Mouse (Mus musculus) gastrocnemius, postnatal 36 days (tissue): ENCODE results near the gene Fhl2. TPM values are rescaled to one million over a fixed set of nuclear protein-coding genes. Genes with fewer than 3 reads are reported as not detected.

Experiments used
- DNase-seq, 2 experiments: peaks; one replicate each; pipeline ENCODE4 v3.0.0; 2022
- intact Hi-C: fragments of 180-260 bp; cut with DNase I; formaldehyde crosslinking; loops from one replicate; pipeline ENCODE4 v1.15.1; 2025
- long read RNA-seq, 2 experiments: library from polyadenylated mRNA; stranded (forward); transcript quantifications; one replicate each; pipeline ENCODE4 v2.0.0; 2021
- total RNA-seq, 2 experiments: library from RNA; stranded (reverse); gene quantifications; 2 replicates each; pipeline ENCODE4 v1.2.3; 2021

The Fhl2 gene
- 1 to 10 TPM; 3.1 to 4.0 TPM for total RNA-seq
- long read RNA-seq, experiment 1, transcript Fhl2-201 (6 exons, 1,563 nt): major isoform, 5 of 5 reads
- long read RNA-seq, experiment 1, partial matches to known transcripts: 0 of 5 reads
- long read RNA-seq, experiment 1, other reads (novel, unspliced or antisense): 0 of 5 reads
- long read RNA-seq, experiment 2, partial matches to known transcripts: 0 of 4 reads
- long read RNA-seq, experiment 2, other reads (novel, unspliced or antisense): 2 of 4 reads

DNA sequence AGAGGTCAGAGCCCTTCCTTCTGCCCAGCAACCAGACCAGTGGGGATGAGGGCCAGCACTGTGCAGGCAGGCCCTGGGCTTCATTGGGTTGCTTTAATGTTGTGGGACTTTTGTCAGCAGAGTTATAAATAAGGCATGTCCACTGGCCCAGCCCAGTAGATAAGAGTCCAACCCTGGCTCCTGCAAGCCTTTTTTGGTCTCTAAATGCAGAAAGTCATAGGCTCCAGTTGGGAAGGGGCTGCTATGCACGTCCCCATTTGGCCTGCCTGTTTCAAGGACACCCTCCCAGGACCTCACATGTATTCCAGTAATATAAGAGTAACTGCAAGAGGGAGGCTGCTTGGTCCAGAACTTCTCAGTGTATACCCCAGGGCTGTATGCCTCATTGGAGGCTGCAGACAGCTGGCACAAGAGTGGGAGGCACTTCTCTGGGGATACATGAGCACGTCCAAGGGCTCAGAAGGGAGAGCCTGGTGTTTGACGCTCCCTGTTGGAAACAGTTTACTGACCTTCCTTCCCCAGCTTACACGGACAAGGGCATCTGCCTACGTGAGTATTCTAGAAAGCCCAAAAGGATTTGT is at the start of gene Fhl2:
Gene Fhl2, minus strand, starts transcription at position 324 of the 581 bp plus-strand sequence.
- DNase-seq: no peak
- intact Hi-C loops: no loop called here

DNA sequence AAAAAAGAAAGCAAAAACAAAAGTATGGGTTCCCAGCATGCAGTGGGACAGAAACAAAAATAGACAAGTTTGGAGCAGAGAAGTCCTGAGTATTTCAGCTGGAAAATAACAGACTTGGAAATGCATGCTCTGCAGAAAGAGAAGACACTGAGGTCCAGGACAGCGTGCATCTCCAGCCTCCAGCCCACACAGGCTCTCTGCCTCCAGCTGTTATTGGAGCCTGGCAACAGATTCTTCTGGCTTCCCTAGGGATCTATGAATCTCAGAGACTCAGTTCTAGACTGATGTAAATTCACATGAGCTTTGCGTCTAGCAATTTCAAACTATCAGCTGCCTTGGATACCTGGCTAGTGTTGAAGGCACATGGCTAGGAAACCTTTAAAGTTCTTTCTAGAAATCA is 48.2 kb upstream of the Fhl2 start:
- intact Hi-C loops: loop anchor here (5.0 kb wide), 1 partner anchor 73 kb away; no protein-coding TSS in a partner anchor
- DNase-seq: peak in 1 of 2 experiments; percentile 6

DNA sequence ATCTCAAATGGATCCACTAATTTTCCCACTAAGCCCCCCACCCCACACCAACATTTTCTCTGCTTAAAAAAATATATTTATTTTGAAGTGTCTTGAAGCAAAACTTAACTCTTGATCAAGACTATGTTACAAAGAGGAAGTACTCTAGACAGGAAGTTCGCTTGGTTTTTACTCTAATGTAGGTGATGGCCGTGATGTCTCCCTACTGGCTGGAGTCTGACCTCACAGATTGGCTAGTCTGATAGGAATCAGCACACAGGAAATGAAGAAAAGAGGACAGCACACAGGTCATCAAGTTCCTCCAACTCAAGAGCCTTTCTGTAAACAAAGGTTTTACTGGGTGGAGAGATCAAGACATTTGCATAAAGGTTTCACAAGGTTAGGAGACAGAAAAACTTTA is 44.4 kb upstream of the Fhl2 start:
- DNase-seq: no peak

DNA sequence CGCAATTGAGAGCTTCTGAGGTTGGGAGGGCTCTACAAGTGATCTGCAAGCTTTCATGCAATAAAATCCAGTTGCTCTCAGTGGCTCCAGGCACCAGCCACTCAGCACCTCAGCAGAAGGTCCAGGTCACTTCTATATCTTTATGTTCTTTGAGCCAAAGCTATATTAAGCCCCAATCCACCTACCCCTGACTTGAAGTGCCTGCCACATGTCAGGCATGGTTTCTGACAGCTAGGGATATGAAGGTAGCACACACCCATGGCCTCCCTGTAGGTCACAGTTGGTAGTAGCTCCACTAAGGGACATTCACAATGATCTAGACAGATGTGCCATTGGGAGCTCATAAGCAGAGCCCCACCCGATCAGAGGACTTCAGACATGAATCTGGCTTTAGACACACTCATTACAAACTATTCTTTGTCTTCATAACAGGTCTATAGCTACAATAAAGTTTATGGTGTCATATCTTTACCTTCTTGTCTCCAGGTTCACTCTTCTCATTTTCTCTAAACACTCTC is 43.1 kb upstream of the Fhl2 start:
- no peak for DNase-seq
- intact Hi-C loops: no loop called here

More for the DNA sequence above, 44.4 kb upstream of the Fhl2 start:
- intact Hi-C loops: no loop called here

DNA sequence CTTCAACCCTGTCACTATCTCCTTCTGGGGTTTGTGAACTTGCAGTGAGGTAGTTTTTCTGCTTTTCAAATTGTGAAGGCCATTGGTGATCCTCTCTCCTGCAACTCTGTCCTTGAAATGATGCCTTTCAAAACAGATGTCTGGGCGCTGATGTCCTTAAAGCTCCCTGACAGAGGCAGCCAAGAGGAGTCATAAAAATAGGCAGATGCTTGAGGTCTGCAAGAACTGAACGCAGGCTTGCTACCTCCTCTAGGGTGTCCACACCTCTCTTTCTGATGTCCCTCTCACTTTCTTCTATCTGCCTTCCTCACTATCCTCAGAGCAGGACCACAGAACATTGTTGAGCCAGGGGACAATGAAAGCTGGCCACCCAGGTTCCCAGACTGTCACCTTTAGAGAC is 41.7 kb upstream of the Fhl2 start:
- no peak for DNase-seq
- intact Hi-C loops: no loop called here

DNA sequence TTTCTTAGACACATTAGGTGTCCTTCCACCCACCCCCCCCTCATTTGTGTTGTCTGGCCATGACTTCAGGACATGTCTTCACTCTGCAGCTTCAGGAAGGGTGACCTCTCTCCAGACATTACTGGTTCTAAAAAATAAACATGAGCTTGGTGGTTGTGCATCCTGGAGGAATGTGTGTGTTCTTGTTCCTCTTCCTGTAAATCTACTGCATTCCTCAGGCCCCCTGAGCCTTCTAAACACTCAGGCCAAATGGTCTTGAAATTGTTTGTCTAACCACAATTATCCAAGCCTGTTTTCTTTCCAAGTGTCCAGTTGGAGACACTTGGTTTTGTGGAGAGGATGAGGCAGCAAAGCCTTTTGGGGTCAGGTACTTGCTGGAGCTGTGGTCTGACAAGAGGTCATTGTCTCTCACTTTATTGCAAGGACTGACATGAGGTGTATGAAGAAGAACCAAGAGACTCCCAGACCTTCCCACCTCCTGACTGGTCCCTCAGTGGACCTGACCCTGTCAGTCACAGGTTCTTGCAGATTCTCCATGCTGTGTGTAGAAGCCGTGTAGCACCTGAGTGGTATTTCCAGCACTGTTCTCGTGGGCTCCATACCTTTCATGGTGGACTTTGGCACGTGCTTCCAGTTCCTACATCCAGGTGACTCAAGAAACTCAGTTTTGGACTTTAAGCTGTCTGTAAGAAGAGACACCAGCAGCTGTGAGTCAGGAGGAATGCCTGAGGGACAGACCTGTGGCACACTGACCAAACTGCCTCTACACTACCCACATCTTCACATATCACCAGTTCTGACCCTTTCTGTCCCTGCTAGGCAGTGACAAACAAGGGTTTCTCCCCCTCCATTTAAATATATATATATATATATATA is 40.8 kb upstream of the Fhl2 start:
- intact Hi-C loops: no loop called here
- DNase-seq: no peak

DNA sequence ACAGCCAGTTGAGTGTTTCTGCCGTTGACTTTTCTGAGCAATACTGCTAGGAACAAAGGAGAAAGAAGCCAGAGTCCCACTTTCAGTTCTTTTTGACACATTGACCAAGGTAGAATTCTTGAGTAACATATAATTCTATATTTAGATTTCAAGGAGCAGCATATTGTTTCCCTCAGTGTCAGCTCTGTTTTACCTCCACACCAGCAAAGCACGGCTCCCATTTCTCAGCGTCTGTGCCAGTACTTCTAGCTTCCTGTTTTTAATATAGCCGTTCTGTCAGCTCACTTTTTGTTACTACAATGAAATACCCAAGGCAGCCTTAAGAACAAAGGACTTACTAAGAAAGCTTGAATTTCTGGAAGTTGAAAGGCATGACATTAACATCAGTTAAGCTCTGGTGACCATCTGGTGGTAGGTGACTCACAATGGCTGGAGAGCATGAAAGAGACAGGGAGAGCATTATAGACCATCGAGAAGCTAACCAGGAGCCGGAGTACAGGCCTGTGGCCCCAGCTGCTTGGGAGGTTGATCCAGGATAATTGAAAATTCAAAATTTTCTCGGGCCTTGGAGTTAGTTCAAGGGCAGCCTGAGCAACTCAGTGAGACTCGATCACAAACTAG is 28.9 kb upstream of the Fhl2 start:
- intact Hi-C loops: no loop called here
- DNase-seq: no peak

DNA sequence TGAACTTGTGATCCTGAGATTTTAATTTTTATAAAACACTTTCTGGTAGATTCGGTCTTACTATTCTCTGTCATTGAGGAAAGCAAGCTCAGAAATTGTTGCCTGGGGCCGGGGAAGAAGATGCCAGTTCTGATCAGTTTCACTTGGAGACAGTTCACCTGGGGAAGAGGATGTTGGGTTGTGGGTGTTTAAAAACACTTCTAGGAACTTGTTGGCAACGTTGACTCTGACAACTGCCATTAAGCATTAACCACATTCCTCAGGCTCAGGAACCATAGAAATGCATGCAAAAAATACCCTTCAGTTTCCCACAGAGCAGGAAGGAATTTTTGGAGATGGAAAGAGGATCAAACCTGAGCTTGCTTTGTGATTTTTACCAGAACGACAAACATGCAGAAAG is 28.2 kb upstream of the Fhl2 start:
- intact Hi-C loops: no loop called here

DNA sequence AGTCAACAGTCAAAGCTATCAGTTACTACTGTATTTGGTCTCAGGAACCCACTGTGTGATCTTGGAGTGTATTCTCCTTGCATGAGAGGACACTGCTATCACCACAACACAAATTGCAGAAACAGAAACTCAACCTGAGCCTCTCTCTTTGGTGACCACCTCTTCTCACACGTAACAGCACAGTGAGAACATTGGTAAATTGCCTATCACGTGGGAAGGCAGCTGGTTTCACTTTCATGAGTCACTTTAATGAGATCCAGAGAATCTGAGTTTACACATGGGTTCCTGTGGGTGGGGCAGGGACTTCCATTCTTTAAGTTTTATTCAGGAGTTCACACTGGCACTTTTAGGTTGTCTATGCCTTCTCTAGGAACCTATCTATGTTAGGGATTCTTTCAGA is 27.4 kb upstream of the Fhl2 start:
- DNase-seq: no peak
- intact Hi-C loops: no loop called here

More for the DNA sequence above, 28.2 kb upstream of the Fhl2 start:
- no peak for DNase-seq

DNA sequence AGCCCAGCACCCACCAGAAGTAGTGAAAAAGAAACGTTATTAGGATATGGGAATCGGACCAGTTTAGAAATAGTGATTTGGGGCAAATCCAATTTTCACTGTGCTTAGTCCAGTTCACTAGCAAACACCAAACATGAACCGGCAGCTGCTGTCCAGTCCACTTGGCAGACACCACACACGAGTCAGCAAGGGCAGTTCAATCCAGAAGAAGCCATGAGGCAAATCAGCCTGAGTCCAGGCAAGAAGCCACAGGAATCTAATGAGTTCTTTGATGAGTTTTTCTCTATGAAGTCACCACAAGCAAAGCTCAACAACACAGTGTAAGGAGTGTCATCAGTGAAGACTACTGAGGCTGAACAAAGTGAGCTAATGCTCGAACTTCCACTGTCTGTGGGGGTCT is 26.3 kb upstream of the Fhl2 start:
- DNase-seq: no peak
- intact Hi-C loops: no loop called here

DNA sequence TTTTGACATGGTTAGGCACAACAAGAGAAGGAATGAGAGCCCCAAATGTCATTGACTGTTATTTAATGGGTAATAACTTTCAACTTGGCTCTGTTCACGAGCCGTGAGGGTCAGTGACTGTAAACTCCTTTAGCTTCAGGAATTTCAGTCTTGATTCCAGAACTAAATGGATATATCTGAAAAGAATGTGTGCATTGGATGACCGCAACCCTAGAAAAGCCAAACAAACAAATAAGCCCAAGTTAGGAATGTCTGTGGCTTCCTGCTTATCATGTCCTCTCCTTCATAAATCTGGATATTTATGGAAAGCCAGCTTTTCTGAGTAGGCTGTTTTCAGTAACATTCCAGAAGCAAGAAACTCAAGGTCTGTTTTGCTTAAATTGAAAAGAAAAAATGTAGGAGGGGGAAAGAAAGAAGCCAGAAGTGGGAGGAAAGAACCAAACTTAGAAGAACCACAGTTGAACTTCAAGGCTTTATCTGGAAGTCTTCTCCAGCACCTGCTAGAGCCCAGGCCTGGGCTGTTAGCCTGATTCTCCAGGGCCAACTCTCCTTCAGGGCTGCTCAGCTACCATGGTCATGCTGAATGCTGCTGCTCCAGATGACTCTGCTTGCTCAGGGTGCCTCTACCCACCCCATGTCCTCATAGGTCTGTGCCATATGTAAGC is 21.4 kb upstream of the Fhl2 start:
- intact Hi-C loops: no loop called here
- no peak for DNase-seq

DNA sequence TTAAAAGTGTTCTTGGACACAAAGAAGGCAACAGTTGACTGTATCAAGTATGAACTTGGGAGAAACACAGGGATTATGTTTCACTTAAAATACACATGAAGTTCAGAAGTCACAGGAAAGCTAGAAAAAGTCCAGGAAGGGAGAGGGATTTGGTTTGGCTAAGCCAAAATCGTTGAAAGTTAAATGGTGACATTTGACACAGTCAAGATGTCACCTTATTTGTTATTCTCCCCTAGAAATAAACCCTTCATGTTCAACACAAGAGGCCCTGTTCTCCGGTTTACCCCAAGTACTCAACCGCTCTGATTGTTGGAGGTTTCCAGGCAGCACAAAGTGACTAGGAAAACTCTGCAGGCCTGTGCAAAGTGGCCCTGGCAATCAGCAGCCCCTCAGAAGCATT is 18.8 kb upstream of the Fhl2 start:
- intact Hi-C loops: no loop called here
- no peak for DNase-seq

DNA sequence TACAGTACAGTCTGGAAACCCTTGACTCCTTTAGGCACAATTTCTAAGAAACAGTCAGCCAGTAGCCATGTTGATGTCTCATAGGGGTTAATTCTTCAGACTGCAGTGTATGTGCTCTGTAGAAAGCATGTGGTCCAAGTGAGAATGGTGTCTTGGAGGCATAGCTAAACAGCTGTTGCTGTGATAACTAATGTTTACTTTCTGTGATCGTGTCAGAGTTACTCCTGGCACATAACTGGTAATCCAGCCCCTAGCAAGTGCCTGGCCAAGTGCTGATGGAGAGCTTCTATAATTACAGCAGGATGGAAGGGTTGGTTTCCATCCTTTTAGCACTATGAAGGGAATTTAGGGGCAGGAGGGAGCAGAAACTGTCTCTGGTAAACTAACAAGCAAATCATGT is 14.5 kb upstream of the Fhl2 start:
- intact Hi-C loops: loop anchor here (2.0 kb wide), 1 partner anchor 46 kb away; no protein-coding TSS in a partner anchor
- no peak for DNase-seq

DNA sequence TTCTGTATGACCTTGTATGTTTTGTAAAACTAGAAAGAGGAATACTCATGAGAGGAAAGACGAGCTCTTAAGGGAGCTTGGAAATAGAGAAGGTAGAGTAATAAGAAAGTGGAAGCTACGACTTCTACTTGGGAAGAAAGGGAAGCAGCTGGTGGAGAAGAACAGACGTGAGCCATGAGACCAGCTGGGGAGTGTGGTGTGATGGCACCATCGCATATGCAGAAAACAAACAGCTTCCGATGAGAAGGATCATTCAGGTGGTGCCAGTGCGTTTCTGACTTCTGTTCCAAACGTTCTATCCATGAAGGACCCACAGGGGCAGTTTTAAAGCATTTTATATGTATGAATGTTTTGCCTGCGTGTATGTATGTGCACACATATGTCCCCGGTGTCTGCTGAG is 13.5 kb upstream of the Fhl2 start:
- intact Hi-C loops: loop anchor here (2.0 kb wide), 1 partner anchor 47 kb away; no protein-coding TSS in a partner anchor
- no peak for DNase-seq

DNA sequence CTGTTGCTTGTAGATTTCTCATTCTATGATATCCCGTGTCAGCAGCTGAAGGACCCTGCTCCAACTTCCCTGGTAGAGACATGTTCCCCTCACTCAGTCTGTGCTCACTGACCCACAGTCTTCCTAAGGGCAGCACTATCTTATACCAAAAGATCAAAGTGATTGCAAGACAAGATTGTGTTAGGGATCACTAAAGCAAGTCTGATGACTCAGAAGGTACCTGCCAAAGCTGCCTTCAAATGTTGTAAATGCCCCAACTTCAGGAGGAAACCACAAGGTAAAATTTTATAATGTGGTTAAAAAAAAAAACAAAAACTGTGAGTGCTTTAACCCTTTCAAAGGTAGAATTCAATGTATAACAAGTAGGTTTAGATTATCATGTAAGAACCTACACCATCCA is 10.4 kb upstream of the Fhl2 start:
- intact Hi-C loops: no loop called here
- DNase-seq: no peak

DNA sequence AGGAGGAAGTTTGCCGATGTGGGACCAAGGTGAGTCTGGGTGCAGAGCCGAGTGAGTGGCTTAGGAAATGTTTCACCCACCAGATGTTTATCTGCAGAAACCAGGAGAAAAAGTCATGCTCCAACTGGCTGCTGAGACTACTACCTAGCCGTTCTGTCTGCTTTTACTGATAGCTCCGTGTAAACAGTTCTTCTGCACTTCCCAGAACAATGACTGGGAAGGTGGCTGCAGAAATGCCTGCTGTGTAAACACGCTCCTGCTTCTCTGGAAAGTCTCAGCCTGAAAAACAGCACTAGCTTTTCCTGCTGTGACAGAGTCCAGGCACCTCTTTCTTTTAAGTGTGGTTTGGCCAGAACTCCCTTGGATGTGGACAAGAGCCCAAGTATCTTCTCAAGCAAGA is 6.5 kb upstream of the Fhl2 start:
- no peak for DNase-seq
- intact Hi-C loops: no loop called here

DNA sequence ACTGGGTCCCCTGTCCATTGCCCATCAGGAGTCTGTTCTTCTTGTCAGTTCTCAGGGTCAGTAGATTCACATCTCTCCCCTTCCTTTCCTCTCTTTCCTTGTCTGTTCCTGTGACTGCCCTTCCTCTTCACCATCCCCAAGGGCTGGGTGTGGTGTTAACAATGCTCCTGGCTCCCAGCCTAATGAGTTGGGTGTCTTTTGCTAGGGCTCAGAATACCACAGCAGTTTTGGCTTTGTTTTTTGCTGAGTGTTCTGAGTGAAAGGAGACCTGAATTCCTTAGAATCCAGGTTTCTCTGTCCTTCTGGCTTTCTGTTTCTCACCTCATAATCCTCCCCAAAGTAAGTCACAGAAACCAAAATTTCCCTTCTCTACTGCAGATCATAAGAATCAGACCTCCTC is 5.4 kb upstream of the Fhl2 start:
- intact Hi-C loops: no loop called here
- no peak for DNase-seq

DNA sequence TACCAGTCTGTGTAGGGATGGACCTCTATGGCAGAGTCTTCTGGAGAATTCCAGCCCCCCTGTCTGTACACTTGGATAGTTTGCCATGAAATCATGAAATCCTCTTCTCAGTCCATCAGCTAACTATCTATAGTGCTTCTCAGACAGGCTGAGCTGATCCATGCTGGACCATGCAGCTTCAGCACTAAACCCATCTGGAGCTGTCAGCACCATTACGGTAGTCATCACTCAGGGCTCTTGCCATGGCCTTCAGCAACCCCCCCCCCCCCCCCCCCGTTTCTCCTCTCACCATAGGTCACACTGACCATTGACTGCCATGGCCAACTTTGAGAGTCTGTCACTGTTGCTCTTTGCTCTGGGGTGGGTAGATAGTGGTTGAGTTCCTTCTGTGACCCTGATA is 5.0 kb upstream of the Fhl2 start:
- intact Hi-C loops: no loop called here
- DNase-seq: no peak

DNA sequence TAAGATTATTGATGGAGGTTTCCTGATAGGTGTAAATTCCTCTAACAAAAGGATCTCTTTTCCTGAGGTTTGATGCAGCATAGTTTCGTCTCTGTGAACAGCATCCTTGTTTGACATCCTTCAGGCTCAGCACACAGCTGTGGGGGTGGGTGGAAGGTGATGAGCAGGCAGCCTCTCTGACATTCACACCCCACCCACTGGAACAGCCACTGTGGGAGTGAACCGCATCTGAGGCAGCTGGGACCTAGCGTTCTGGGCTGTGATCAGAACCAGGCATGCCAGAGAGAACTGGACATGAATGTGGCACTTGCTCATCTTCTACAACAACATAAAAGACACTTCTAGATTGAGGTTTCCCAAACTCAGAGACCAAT is 3.1 kb upstream of the Fhl2 start:
- DNase-seq: no peak
- intact Hi-C loops: no loop called here

DNA sequence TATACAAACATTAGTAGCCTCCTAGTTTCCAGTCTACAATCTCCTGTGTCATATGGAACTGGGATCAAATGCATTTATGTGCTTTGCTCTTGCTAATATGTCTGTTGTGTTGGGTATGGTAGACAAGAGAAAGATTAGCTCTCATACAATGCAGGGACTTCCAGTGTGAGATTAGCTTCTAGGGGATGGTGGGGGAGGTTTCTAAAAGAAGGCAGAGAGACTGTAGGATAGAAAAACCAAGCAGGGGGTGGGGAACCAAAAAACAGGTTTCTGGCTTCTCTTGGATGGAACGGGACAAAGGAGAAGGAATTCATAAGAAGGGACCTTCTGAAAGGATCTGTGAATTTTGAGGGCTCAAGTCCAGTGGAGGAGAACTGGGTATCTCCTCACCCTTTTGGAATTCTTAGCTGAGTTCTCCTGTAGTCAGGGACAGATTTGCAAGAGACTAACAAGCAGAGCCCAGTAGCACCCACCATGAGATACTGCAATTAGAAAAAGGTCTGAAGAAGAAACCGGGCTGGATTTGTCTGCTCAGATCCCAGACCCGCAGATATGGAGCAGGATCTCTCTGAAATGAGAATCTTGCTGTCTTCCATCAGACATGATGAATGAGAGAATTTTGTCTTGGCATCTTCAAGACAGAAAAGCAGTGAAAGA is 2.6 kb upstream of the Fhl2 start:
- intact Hi-C loops: no loop called here

More for the DNA sequence above, 2.6 kb upstream of the Fhl2 start:
- DNase-seq: no peak
